Mouse (Mus musculus) neutrophil, adult 5-6 weeks (primary cell): ENCODE measurements around the gene Gm4779. TPM values are rescaled to one million over a fixed set of nuclear protein-coding genes. Genes with fewer than 3 reads are reported as not detected.
"Not testable (repeated sequence)": the region's sequence is repeated elsewhere in the genome, so short reads cannot be mapped to it uniquely, and the experiment has no call there.

Experiments used
- ATAC-seq: fragments of 151-379, 151-347 bp; 2 replicates; pipeline ENCODE4 v1.8.0; 2017; ENCODE audit warnings: mild to moderate bottlenecking, moderate TSS enrichment; ENCODE audit not compliant: insufficient number of reproducible peaks, poor library complexity, low FRiP score, severe bottlenecking; ENCODE audit errors: extremely low read depth
- total RNA-seq: library from RNA; stranded (forward); fragments of 200-1000 nt; gene quantifications from 2 replicates; pipeline ENCODE4 v1.2.3, GENCODE M21; 2017

Gm4779 gene
- not detected in 2 replicates for total RNA-seq

DNA sequence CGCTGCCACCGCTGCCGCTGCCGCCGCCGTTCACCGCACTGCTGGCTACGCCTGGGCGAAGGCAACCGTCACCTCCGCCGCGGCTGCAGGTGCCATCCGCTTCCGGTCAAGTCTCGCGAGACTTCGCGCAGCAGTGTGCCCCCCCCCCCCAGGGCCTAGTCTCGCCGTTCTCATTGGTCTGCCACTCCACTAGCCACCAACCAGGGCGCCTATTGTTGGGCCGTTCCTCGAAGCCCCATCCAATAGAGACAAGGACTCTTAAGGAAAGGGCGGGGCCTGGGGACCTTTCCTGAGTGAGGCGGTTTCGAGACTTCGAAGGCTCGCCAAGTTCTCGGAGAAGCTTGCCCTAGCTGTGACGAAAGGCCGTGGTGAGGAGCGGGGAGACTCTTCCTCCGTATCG lies at the start of gene Gm4779, which contains the start of gene 8030474K03Rik:
Gene Gm4779 (minus strand): TSS at position 82 of the 400 bp plus-strand sequence.
Gene 8030474K03Rik (plus strand): TSS at position 315 of the 400 bp plus-strand sequence.
- no peak for ATAC-seq

DNA sequence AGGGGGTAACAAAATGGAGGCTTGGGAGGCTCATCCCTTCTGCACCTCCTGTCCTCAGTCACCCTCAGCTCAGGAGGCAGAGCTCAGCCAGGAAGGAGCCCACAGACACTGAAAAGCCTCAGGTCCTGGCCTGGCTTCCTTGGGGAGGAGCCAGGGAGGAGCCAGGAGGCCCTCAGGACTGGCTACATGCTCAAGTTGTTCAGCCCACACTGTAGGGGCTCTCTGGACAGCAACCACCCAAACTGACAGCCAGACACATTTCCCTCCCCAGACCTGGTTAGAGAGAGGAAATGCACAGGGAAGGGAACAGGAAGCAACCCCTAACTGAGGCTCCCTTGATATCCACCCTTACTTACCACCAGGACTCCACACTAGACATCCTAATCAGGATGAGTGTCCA lies 25.8 kb upstream of the Gm4779 start:
- ATAC-seq = not testable (repeated sequence)

DNA sequence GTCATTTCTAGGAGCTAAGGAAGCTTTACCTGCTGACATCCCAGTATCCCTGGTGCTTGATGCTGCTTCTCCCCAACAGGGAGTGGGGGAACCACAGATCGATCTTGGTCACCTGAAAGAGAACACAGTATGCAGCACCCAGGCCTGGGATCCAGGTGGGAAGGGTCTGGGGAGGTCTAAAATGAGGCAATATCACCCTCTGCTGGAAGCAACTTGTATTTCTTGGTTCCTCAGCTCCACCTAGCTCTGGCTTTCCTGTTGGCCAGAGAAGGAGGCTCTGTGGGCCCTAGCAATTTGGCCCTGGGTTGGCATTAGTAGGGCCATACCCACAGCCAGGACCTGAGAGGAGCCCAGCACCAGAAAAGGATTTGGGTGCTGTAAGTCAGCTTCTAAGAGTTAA lies 24.9 kb upstream of the Gm4779 start:
- no peak for ATAC-seq

DNA sequence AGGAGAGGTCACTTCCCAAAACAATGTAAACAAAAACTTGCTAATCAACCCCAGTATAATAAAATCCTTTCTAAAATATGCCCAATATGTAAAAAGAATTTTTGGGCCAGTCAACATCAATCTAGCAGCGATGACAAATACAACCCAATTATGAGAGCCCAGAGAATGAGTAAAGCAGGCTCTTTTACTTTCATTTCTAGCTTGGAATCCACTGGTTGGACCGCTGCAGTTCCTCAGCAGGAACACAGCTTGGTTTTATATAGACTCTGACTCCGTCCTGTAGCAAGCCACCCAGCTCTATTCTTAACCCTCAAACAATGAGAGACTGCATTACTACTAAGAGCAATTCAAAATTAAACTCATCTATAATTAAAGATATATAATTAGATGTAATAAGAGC lies 17.5 kb upstream of the Gm4779 start:
- ATAC-seq = no peak

DNA sequence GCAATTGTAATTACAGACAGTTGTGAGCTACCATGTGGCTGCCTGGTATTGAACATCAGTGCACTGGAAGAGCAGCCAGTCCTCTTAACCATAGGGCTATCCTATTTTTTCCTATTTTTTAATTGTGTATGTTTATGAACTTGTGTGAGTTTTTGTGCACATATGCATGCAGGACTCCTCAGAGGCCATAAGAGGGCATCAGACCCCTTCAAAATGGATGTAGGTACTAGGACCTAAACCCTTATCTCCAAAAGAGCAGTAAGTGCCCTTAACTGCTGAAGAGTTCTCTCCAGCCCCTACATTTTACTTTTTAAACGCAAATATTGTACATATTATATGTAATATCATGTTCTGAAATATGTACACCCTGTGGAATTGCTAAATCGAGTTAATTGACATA lies 11.3 kb upstream of the Gm4779 start:
- no peak for ATAC-seq

DNA sequence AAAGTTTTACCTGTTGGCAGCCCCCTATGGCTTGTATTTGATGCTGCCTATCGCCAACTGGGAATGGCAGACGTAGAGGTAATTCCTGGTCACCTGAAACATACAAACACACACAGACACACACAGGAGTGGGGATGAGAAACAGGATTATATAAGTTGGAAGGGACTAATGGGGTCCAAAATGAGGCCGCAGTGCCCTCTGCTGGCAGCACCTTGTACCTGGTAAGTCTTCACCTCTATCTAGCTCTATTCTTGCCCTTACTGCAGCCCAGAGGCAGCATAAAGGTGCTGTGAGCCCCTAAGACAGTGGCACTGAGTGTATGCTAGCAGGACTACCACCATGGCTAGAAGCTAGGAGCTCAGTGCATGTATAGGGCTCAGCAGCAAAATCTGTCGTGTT lies 2.7 kb downstream of the Gm4779 start:
- no peak for ATAC-seq

DNA sequence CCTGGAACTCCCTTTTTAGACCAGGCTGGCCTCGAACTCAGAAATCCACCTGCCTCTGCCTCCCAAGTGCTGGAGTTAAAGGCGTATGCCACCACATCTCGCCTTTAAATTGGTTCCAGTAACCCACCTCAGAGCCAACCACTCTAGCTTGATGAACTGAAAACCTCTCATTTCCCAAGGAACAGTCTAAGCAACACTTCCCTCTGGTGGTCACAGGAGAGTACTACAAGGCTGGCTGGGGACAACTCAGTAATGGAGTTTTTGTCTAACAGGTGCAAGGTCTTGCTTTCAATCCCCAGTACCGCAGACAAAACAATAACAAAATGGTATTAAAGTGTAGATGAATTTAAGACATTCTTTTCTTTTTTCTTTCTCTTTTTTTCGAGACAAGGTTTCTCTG lies 22.2 kb downstream of the Gm4779 start:
- peak; percentile 65 for ATAC-seq

DNA sequence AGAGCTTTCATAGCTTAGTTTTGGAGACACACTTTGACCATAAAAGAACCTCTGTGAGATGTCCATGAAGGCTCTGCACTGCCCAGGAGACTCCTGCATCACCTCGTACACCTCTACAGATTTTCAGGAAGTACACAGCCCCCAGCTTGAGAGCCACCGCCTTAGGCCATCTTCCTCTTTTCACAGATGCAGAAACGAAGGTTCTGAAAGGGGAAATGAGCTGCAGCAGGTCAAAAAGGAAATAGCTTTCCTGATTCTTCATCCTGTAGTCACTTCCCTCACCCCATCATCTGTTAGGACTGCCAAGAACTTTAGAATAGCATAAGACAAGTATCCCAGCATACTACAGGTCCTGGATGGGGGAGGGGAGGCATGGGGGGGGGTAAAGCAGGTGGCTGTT lies 23.9 kb downstream of the Gm4779 start:
- peak; percentile 77 for ATAC-seq

DNA sequence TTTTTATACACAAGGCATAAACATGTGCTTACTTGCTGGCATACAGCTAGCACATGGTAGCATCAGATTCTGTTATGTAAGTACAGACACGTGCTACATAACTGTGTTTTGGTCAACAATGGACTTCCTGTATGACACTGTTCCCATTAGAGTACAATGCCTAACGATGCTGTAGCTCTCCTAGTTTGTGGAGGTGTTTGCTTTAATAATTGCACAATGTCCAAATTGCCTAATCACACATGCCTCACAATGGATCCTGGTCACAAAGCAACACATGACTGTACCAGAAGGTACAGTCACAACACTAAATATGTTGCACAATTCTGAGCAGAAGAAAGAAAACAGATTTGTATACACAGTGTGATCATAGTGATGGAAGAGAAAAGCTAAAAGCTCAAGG lies 24.7 kb downstream of the Gm4779 start:
- peak; percentile 83 for ATAC-seq

DNA sequence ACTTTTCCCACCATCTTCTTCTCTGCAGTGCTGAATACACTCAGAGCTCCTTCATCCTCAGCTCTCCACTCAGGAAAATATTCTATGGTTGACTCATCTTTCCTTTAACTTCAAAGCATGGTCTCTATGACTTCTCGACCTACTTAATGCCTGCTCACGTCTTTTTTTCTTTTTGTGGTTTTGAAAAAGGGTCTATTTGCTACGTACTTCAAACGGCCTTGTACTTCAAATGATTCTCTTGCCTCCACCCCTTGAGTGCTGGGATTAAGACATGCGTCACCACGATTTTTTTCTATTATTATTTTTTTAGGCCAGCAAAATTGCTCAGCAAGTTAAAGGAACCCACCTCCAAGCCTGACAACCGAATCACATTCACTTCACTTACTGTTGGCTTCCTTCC lies 26.9 kb downstream of the Gm4779 start:
- ATAC-seq = no peak

DNA sequence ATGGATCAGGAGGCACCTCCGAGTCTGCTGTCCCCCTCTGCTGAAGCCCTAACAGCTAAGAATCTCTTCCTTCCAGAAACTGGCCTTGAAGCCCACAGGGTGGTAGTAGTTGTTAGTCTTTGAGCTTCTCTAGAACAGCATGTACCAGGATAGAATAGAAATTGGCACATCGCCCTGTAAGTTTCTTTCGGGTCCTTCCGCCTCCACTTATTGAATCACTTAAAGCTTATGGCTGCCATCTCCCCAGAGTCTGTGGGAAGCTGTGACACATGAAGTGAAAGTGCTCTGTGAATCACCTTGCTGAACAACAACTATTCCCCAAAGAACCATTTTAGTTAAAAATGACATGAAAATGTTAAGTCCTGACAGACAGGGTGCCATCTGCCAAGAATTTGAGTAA lies 29.1 kb downstream of the Gm4779 start:
- ATAC-seq = no peak

DNA sequence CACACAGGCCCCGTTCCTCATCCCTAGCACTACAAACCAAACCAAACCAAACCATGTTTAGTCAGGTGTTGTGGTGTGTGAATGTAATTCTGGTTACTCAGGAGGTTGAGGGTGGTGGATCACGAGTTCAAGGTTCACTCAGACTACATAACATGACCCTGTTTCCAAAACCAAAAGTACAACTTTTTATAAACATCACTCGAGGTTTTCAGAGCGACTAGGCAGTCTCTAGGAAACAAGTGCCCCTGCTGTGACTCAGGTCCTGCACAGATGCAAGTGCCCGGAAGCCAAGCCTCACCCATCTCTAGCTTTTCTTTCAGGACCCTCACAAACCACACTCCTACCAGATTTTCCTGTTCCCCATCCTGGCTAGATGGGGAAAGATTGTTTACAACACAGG lies 29.6 kb downstream of the Gm4779 start:
- no peak for ATAC-seq

DNA sequence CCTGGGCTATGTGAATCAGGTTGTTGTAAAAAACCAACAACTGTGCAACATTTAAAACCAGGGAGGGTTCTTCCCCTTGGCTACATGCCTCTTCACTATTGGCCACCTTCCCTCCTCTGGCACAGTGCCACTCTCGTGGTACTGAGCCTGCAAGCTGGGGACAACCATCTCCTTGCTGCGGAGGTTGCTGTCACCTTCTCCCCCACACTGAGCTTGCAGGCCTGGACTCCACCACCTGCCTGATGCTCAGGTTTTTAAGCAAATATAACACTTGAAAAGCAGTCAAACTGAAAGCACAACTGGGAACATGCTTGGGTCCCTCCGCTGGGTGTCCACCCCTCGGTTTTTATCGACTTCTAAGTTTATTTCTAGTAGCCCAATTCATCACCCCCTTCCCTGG lies 39.7 kb downstream of the Gm4779 start:
- ATAC-seq = no peak

DNA sequence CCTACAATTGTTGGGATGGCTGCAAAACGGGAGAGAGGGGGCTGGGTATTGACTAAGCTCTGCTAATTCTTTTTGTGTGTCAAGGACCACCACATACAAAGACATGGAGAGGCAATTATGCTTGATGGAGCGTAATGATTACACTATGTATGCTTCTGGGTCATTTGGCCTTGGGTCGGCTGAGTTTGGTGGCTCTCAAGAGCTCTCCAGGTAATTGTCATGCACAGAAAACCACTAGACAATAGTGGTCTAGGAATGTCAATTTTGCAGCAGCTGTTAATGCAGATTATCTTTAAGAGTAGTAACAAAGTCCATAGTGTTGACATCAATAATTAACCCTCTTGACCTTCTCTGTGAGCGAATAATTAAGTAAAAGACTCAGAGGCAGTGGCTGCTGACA lies 44.1 kb downstream of the Gm4779 start:
- ATAC-seq = no peak

DNA sequence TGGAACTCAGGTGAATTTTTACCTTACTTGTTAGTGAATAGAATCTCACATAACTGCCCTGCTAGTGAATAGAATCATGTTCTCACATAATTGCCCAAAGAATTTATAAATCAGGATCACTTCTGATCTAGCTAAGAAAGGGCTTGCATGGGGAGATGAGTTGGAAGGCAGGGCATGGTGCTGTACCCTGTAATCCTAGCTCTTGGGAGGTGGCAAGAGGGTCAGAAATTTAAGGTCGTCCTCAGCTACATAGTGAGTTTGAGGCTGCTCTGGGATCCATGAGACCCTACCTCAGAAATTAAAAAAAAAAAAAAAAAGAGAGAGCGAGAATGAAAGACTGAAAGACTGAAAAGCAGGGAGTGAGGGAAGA lies 53.2 kb downstream of the Gm4779 start:
- no peak for ATAC-seq

DNA sequence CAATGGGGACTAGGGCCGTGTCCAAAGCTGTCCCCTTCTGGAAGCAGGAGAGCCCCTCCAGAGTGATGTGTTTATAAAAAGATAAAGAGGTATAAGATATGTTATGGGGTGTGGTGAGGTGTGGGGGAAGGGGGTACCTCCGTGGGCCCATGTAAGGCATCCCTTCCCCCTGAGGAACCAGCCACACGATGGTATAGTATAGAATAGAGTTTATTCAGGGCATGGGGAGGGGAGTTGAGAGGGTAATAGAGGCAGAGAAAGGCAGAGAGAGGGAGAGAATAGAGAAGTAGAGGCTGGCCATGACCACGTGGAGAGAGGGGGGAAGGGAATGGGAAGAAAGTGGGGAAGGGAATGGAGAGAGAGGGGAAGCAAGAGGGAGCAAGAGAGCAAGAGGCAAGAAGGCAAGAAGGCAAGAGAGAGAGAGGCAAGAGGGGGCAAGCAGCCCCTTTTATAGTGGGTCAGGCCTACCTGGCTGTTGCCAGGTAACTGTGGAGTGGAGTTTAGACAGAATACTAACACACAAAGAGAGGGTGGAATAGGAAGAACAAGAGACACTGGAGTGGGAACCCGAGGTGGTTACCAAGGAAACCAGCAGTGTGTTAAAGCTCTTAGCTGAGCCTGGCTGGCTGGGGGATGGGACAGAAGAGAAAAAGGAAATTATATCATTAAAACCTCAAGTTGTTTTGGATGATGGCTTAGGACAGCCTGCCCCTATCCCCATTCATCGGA lies 53.7 kb downstream of the Gm4779 start:
- no peak for ATAC-seq

Other genes with a start within 250 kb of the Gm4779 start
- 335 and 336 TPM in 2 replicates for gene Ogt, start 154.4 kb downstream of the Gm4779 start, total RNA-seq
- gene Cxcr3, start 60.2 kb downstream of the Gm4779 start, total RNA-seq = 2.8 and 2.9 TPM in 2 replicates
- gene 8030474K03Rik, start 233 bp upstream of the Gm4779 start, total RNA-seq = not detected in 2 replicates
- 16.6 and 19.9 TPM in 2 replicates for gene Nhsl2, start 55.0 kb upstream of the Gm4779 start, total RNA-seq